Mouse (Mus musculus): Measurements from ENCODE around the gene Cbx5. TPM values are rescaled to one million over a fixed set of nuclear protein-coding genes. Genes with fewer than 3 reads are reported as not detected.
A peak's percentile ranks its signal among the peaks of the same experiment; 100 is the strongest.

Gene Cbx5
- total RNA-seq, 2 experiments from 2014 or later, result 180 to 183 TPM

DNA sequence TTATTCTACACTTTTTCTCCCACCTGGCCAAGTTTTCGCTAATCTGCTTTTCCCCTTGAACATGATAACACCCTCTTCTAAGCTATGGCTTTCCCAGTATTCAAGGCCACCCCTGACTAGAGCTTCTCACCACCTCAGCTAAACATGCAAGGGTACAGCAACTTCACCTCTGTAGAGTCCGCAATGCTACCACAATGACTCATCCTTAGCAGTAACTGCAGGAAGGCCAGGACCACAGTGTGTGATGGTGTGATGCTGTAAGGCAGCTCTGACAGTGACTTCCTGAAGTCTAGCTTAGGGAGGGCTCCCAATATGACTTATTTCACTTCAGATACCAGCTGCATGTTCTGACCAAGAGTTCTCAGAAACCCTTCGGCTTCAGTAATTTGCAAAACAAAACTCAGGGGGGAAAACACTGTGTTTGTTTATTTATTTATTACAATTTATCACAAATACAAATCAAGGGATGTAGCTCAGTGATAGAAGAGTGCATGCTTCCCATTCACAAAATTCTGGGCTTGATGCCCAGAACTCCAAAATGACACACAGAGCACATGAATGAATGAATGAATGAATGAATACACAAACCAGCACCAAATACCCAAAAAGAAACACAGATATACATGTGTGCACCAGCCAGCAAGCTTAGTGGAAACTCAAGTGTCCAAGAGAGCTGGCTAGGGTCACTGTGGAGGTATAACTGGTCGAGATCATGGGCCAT, 86.6 kb downstream of the Cbx5 start:
- no peak for DNase-seq (ENCODE audit: extremely low spot score in 1 of 2, low spot score in 1 of 2)

DNA sequence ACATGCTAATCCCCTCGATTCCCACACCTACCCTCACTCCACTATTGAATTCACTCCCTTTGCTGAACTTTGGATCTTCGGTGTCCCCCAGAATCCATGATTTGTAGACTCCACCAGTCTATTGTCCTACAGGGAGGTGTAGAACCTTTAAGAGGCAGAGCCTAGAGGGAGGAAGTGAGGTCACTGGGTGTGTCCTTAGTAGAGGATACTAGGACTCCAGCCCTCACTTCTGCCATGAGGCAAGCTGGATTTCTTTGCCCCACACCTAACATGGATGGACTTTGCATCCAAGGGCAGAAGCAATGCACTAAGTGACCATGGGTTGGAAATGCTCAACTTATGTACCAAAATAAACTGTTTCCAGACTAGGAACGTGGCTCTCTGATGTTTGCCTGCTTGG, 87.2 kb downstream of the Cbx5 start:
- no peak for DNase-seq (ENCODE audit: extremely low spot score in 1 of 2, low spot score in 1 of 2)

- no peak for DNase-seq (ENCODE audit: extremely low spot score in 1 of 2, low spot score in 1 of 2)
These were observed 91.8 kb downstream of the Cbx5 start for GRCm38 (mm10) chr15:103147779-103148178.

DNA sequence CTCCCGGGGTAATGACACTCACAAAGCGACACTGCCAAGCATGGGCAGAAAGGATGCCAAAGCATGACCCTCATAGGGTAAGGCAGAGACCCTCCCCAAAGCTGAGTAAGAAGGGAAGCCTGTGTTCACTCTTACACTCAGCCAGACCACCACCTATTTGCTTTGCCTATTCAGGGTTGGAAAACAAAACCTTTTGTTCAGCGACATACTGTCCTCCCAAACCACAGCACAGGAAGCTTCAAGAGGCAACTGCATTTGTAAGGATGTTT, 92.3 kb downstream of the Cbx5 start:
- DNase-seq (ENCODE audit: extremely low spot score in 1 of 2, low spot score in 1 of 2), result no peak

- DNase-seq (ENCODE audit: extremely low spot score in 1 of 2, low spot score in 1 of 2), result peak; percentile 51 to 60
These were observed 92.8 kb downstream of the Cbx5 start for GRCm38 (mm10) chr15:103146627-103147421.

GRCm38 (mm10) chr15:103145635-103146299, 93.8 kb downstream of the Cbx5 start:
- DNase-seq (ENCODE audit: extremely low spot score in 1 of 2, low spot score in 1 of 2), result no peak

GRCm38 (mm10) chr15:103144176-103144575, 95.4 kb downstream of the Cbx5 start:
- DNase-seq (ENCODE audit: extremely low spot score in 1 of 2, low spot score in 1 of 2), result no peak

Small RNA genes lying within 50 kb of the gene (microRNA-seq; reads per million reads assigned to microRNA genes)
- gene Mir148b, result 77.4 to 109 reads per million in 2 experiments

Other genes starting within 250 kb of the Cbx5 start
- not detected for gene Hoxc8, start 249.2 kb downstream of the Cbx5 start, total RNA-seq (2021)
- gene Hoxc6, start 241.6 kb downstream of the Cbx5 start, total RNA-seq (2021), result not detected
- not detected for gene Hoxc4, start 220.9 kb downstream of the Cbx5 start, total RNA-seq (2021)
- gene Smug1, start 72.7 kb downstream of the Cbx5 start, total RNA-seq (2021), result 10 to 100 TPM; 17.4 to 20.2 TPM
- gene Hnrnpa1, start 616 bp upstream of the Cbx5 start, total RNA-seq (2021), result 100 to 1,000 TPM; 253 to 258 TPM
- not detected for gene Nfe2, start 18.6 kb upstream of the Cbx5 start, total RNA-seq (2021)
- 100 to 1,000 TPM; 101 to 105 TPM for gene Copz1, start 32.9 kb upstream of the Cbx5 start, total RNA-seq (2021)
- 1 to 10 TPM in 1 of 2 experiments, under 1 TPM in 1; 0.66 to 1.1 TPM for gene Gpr84, start 70.8 kb upstream of the Cbx5 start, total RNA-seq (2021)
- gene Zfp385a, start 100.3 kb upstream of the Cbx5 start, total RNA-seq (2021), result 10 to 100 TPM; 40.7 to 45.0 TPM
- 1 to 10 TPM; 1.4 to 2.4 TPM for gene Itga5, start 126.9 kb upstream of the Cbx5 start, total RNA-seq (2021)
- not detected for gene Gtsf1, start 190.7 kb upstream of the Cbx5 start, total RNA-seq (2021)
- gene Gtsf2, start 208.7 kb upstream of the Cbx5 start, total RNA-seq (2021), result not detected
- gene Nckap1l, start 214.0 kb upstream of the Cbx5 start, total RNA-seq (2021), result 1 to 10 TPM; 7.9 to 8.2 TPM

All from layer of hippocampus, postnatal 25 days (tissue).